Mouse (Mus musculus): ENCODE measurements around the gene Cand1. TPM values are rescaled to one million over a fixed set of nuclear protein-coding genes. Genes with fewer than 3 reads are reported as not detected.

Cand1 gene
- polyA plus RNA-seq, 1 experiment from 2014 or later, result 44.3 TPM

DNA sequence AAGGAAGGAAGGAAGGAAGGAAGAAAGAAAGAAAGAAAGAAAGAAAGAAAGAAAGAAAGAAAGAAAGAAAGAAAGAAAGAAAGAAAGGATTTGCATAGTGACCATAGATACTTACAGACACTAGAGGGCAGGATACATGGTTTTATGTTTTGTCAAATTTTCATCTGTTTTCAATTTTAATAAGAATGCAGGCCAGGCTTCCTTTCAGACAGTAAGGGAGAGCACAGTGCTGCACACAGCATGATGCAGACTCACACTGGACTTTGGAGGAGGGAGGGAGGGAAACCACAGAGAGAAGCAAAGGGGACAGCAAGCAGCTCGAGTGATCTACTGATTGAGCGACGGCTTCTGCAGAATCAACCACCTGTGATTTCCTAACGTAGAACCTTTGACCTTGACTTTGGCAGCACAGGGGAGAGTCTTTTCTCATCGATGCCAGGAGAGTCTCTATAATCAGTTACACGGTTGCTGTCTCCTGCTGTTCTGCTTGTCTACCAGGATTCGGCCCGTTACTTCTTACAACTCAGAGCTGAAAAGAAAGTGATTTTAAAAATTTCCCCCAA is 78.0 kb downstream of the Cand1 start:
- WGBS, result 68% methylated on average over 8 of the region's 8 CpGs
- H3K4me3 ChIP-seq, result no peak overlapping the region
- H3K9me3 ChIP-seq, result peaks cover 12% of the 10 kb centered on the region; the same call in 1 of the 2 replicates
- no peaks in the 10 kb centered on the region for H3K27me3 ChIP-seq
- no peaks in the 10 kb centered on the region for H3K36me3 ChIP-seq
- peaks cover 3% of the 10 kb centered on the region; the same call in 1 of the 2 replicates for H3K4me1 ChIP-seq (replicated peaks)
- H3K4me2 ChIP-seq, result no peak overlapping the region
- ATAC-seq (ENCODE audit: low FRiP score), result no peak
- no peak overlapping the region for H3K27ac ChIP-seq
- no peak overlapping the region for H3K9ac ChIP-seq

DNA sequence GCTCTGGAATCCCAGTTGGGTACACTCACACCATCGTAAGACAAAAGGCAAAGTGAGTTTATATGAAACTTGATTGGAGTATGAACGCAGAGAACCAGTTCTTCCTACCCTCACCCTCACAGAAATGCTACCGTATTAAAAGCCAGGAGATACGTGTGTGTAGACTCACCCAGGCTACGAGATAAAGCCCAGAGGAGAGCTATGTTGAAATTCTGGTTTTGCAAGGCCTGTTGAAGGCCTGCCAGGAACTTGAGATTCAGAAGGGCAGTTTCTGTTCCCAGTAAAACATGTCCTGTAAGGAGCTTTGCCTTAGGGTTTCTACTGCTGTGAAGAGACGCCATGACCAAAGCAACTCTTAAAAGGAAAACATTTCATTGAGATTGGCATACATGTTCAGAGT is 79.7 kb downstream of the Cand1 start:
- Histone ChIP-seq H3K27me3 (no peaks in the 10 kb centered on the region), H3K4me3 (no peak overlapping the region), H3K27ac (no peak overlapping the region), H3K9me3 (peaks cover 14% of the 10 kb centered on the region; the same call in 1 of the 2 replicates), H3K36me3 (no peaks in the 10 kb centered on the region), H3K9ac (no peak overlapping the region), H3K4me1 (replicated peaks) (peaks cover 3% of the 10 kb centered on the region; the same call in 1 of the 2 replicates), H3K4me2 (no peak overlapping the region)
- no peak for ATAC-seq (ENCODE audit: low FRiP score)
- 97% methylated on average over 6 of the region's 6 CpGs for WGBS

DNA sequence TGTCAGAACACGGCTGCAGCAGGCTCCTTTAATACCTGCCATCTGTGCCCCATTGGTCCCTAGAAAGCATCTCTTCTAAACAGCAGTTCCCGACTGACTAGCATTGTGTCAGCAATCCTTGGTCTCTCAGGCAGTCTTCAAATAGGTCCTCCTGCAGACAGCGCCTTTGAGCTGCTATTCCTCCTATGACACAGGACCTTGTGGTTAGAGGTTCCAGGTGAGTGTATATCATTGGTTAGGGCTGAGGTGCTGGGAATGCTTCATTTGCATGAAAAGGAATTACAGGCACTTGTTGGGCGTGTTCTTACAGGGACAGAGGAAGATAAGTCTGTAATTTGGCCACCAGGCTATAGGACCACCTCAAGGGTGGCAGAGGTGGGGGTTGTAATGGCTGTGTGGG is 90.6 kb downstream of the Cand1 start:
- no peak for ATAC-seq (ENCODE audit: low FRiP score)
- H3K4me3 ChIP-seq, result no peak overlapping the region
- no peaks in the 10 kb centered on the region for H3K9me3 ChIP-seq
- H3K4me2 ChIP-seq, result no peak overlapping the region
- H3K27ac ChIP-seq, result no peak overlapping the region
- 67% methylated on average over 4 of the region's 4 CpGs for WGBS
- H3K9ac ChIP-seq, result no peak overlapping the region
- H3K27me3 ChIP-seq, result no peaks in the 10 kb centered on the region
- H3K36me3 ChIP-seq, result no peaks in the 10 kb centered on the region
- H3K4me1 ChIP-seq (replicated peaks), result no peaks in the 10 kb centered on the region

Other genes starting within 250 kb of the Cand1 start
- 16.3 and 17.7 TPM in 2 replicates for gene Grip1, start 213.8 kb upstream of the Cand1 start, polyA plus RNA-seq (2015; fragmentation: Nextera tagmentation; extraction: Ambion mirVana)